In the genomic region with DNA sequence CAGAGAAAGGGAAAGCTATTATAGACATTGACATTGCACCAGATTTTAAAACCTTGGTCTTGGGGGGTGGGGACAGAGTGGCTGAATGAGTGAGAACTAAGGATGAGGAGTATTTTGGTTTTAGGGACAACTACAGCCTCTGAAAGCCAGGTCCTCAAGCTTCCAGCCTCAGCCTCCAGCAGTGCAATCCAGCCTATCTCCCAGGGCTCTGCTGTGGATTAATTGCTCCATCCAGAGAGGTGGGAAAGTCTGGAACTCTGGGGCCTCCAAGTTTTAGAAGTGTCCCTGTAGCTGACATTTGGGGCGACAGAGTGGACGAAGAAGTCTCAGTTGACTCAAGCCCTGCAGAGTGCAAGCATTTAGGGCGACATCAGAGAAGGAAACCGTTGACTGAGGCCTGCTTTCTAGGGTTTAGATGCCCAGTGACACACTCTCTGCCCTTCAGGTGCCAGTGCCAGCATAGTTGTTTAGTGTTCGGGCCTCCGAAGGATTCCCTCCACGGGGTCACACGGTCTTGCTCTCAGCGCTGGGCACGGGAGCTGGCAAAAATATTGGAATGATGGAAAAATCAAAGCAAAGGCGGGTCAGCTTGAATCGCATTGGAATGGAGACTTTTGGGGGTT, we compare ENCODE assay signal across 12 mouse cellular contexts. TPM values are rescaled to one million over a fixed set of nuclear protein-coding genes. Genes with fewer than 3 reads are reported as not detected.
A peak's percentile ranks its signal among the peaks of the same experiment; 100 is the strongest.
DNase-seq lines count a peak whose midpoint lies in the region; ATAC-seq and TF ChIP-seq lines count a peak whose summit lies in the region.
"Had no signal": no experiment of that assay in that cellular context is flagged by ENCODE, and none has a peak within 500 bp of the region (broad histone marks: within the 10 kb centered on the region; RNA-seq: fewer than 3 reads in every experiment).

No protein-coding gene starts in this region.

- ATAC-seq in heart, postnatal 0 days (ENCODE audit: insufficient read depth, low read depth): no peak
- no peak for ATAC-seq in hindbrain, postnatal 0 days
- ATAC-seq in neural tube, embryonic 11.5 days (ENCODE audit: insufficient read depth, low FRiP score, low TSS enrichment): no peak
- no peak for ATAC-seq in megakaryocyte progenitor cell, adult 5-6 weeks (replicated peaks; ENCODE audit: poor library complexity)
- ATAC-seq: forebrain, embryonic 16.5 days had no signal

- peak overlapping the region; percentile 41 for H3K4me2 ChIP-seq in heart, postnatal 0 days (ENCODE audit: low read depth, low read length)
- peak overlapping the region; percentile 24 for H3K4me2 ChIP-seq in hindbrain, postnatal 0 days (ENCODE audit: low read depth, low read length)
- peak overlapping the region; percentile 100 for H3K4me2 ChIP-seq in neural tube, embryonic 11.5 days (ENCODE audit: low read depth)

- H3K4me1 ChIP-seq in heart, postnatal 0 days (ENCODE audit: control insufficient read depth, insufficient read depth): no peaks in the 10 kb centered on the region
- no peaks in the 10 kb centered on the region for H3K4me1 ChIP-seq in embryonic fibroblast, embryonic 13.5 days (ENCODE audit: control insufficient read depth, insufficient read depth, low read length)
- no peaks in the 10 kb centered on the region for H3K4me1 ChIP-seq in hindbrain, postnatal 0 days (ENCODE audit: insufficient read depth, low read length)
- peaks cover 37% of the 10 kb centered on the region for H3K4me1 ChIP-seq in neural tube, embryonic 11.5 days (ENCODE audit: control insufficient read depth, insufficient read depth, low read length)

- no peak for TF ChIP-seq POLR2A in embryonic fibroblast, embryonic 13.5 days (IDR thresholded peaks at IDR 0.05; ENCODE audit: low read depth, low read length)

- no peak overlapping the region for H3K4me3 ChIP-seq in heart, postnatal 0 days (ENCODE audit: low read depth, low read length)
- peak overlapping the region; percentile 30; the same call in 1 of the 2 replicates for H3K4me3 ChIP-seq in embryonic fibroblast, embryonic 13.5 days (ENCODE audit: insufficient read depth, low read length)
- no peak overlapping the region for H3K4me3 ChIP-seq in hindbrain, postnatal 0 days (ENCODE audit: low read length)
- peak overlapping the region; percentile 96 for H3K4me3 ChIP-seq in neural tube, embryonic 11.5 days (ENCODE audit: low read depth, low read length)

- TF ChIP-seq CTCF in heart, postnatal 0 days (IDR thresholded peaks at IDR 0.05; ENCODE audit: low read depth): no peak
- no peak for TF ChIP-seq CTCF in embryonic fibroblast, embryonic 13.5 days (IDR thresholded peaks at IDR 0.05; ENCODE audit: borderline replicate concordance, insufficient read depth, low read length)
- TF ChIP-seq CTCF in hindbrain, postnatal 0 days (IDR thresholded peaks at IDR 0.05; ENCODE audit: low read depth): no peak

- intact Hi-C loops in heart, postnatal 14 days (cut with DNase I): no loop called here

- no peak overlapping the region for H3K9ac ChIP-seq in heart, postnatal 0 days (replicated peaks; ENCODE audit: low read depth, low read length)
- H3K9ac ChIP-seq in hindbrain, postnatal 0 days (replicated peaks; ENCODE audit: low read length): no peak overlapping the region
- peak overlapping the region; percentile 100 for H3K9ac ChIP-seq in neural tube, embryonic 11.5 days (ENCODE audit: low read length)

- H3K36me3 ChIP-seq in heart, postnatal 0 days (replicated peaks; ENCODE audit: control insufficient read depth, insufficient read depth, low read length): no peaks in the 10 kb centered on the region
- no peaks in the 10 kb centered on the region for H3K36me3 ChIP-seq in hindbrain, postnatal 0 days (ENCODE audit: insufficient read depth, low read length)
- H3K36me3 ChIP-seq in neural tube, embryonic 11.5 days (ENCODE audit: control insufficient read depth, insufficient read depth, low read length): no peaks in the 10 kb centered on the region; the same call in 1 of the 2 replicates

- WGBS in heart, postnatal 0 days: 19% methylated on average over 12 of the region's 12 CpGs
- WGBS in hindbrain, postnatal 0 days: 11% methylated on average over 12 of the region's 12 CpGs
- 1% methylated on average over 12 of the region's 12 CpGs for WGBS in neural tube, embryonic 11.5 days

- H3K27ac ChIP-seq in heart, postnatal 0 days (ENCODE audit: low read depth): no peak overlapping the region
- H3K27ac ChIP-seq in embryonic fibroblast, embryonic 13.5 days (ENCODE audit: insufficient read depth, low read length): peak overlapping the region; percentile 69
- H3K27ac ChIP-seq in hindbrain, postnatal 0 days: peak overlapping the region; percentile 68
- H3K27ac ChIP-seq in neural tube, embryonic 11.5 days (ENCODE audit: low read depth, low read length): peak overlapping the region; percentile 100

- no peak for DNase-seq in heart, postnatal 0 days (ENCODE audit: low spot score)
- DNase-seq in heart, postnatal 14 days: no peak
- no peak for DNase-seq in hindbrain, postnatal 0 days (ENCODE audit: low spot score)
- DNase-seq in neural tube, embryonic 11.5 days (ENCODE audit: low spot score): no peak
- no peak for DNase-seq in layer of hippocampus, adult 11-12 months (ENCODE audit: low spot score)
- DNase-seq: right cerebral cortex, adult 18-20 months had no signal

- H3K27me3 ChIP-seq in heart, postnatal 0 days (ENCODE audit: control insufficient read depth, insufficient read depth, low read length): peaks cover 100% of the 10 kb centered on the region
- peaks cover 86% of the 10 kb centered on the region for H3K27me3 ChIP-seq in hindbrain, postnatal 0 days (ENCODE audit: insufficient read depth, low read length)
- no peaks in the 10 kb centered on the region for H3K27me3 ChIP-seq in neural tube, embryonic 11.5 days (ENCODE audit: control insufficient read depth, insufficient read depth, low read length)

- H3K9me3 ChIP-seq in heart, postnatal 0 days (replicated peaks; ENCODE audit: control insufficient read depth, low read length): no peaks in the 10 kb centered on the region
- no peaks in the 10 kb centered on the region for H3K9me3 ChIP-seq in hindbrain, postnatal 0 days (ENCODE audit: low read length)
- no peaks in the 10 kb centered on the region for H3K9me3 ChIP-seq in neural tube, embryonic 11.5 days (ENCODE audit: control insufficient read depth, low read length)

- TF ChIP-seq EP300 in heart, postnatal 0 days (IDR thresholded peaks at IDR 0.05; ENCODE audit: low read depth): no peak

RNA-seq across cellular contexts. Expression of a gene that starts 4.2 kb away (rescaled TPM):
- 0.39 and 2.3 TPM in 2 replicates for total RNA-seq in heart, postnatal 0 days (2014; rRNA removed; ENCODE audit: low replicate concordance)
- polyA plus RNA-seq in heart, postnatal 0 days (2015; fragmentation: Nextera tagmentation; extraction: Ambion mirVana): 0.19 and 0.25 TPM in 2 replicates
- total RNA-seq in heart, postnatal 14 days (2021): 1 to 10 TPM; 1.0 to 1.3 TPM
- 8.3 and 10.4 TPM in 2 replicates for polyA plus RNA-seq in embryonic fibroblast, embryonic 13.5 days (2011; ENCODE audit: insufficient read length, low read depth, missing spikeins)
- 4.2 and 8.6 TPM in 2 replicates for total RNA-seq in hindbrain, postnatal 0 days (2014; rRNA removed)
- polyA plus RNA-seq in hindbrain, postnatal 0 days (2015; fragmentation: Nextera tagmentation; extraction: Ambion mirVana): 2.4 and 3.3 TPM in 2 replicates
- 3.1 and 3.8 TPM in 2 replicates for polyA plus RNA-seq in neural tube, embryonic 11.5 days (2014; fragmentation: Nextera tagmentation; extraction: Ambion mirVana)
- total RNA-seq in megakaryocyte progenitor cell, adult 5-6 weeks (2015): 1.7 and 2.7 TPM in 2 replicates
- total RNA-seq in megakaryocyte progenitor cell, adult 5-6 weeks (2017): 1.5 and 2.2 TPM in 2 replicates
- total RNA-seq: layer of hippocampus, postnatal 25 days had no signal
- polyA plus RNA-seq: forebrain, embryonic 16.5 days had no signal

RNA-seq across cellular contexts. Expression of a gene that starts 9.2 kb away (rescaled TPM):
- 0.08 and 0.66 TPM in 2 replicates for total RNA-seq in heart, postnatal 0 days (2014; rRNA removed; ENCODE audit: low replicate concordance)
- polyA plus RNA-seq in heart, postnatal 0 days (2015; fragmentation: Nextera tagmentation; extraction: Ambion mirVana): 0.15 and 0.32 TPM in 2 replicates
- total RNA-seq in heart, postnatal 14 days (2021): under 1 TPM; 0.76 to 0.79 TPM
- 19.1 and 21.9 TPM in 2 replicates for polyA plus RNA-seq in embryonic fibroblast, embryonic 13.5 days (2011; ENCODE audit: insufficient read length, low read depth, missing spikeins)
- 42.1 and 42.2 TPM in 2 replicates for total RNA-seq in hindbrain, postnatal 0 days (2014; rRNA removed)
- 6.6 and 8.1 TPM in 2 replicates for polyA plus RNA-seq in hindbrain, postnatal 0 days (2015; fragmentation: Nextera tagmentation; extraction: Ambion mirVana)
- 10.3 and 14.2 TPM in 2 replicates for polyA plus RNA-seq in neural tube, embryonic 11.5 days (2014; fragmentation: Nextera tagmentation; extraction: Ambion mirVana)
- total RNA-seq in megakaryocyte progenitor cell, adult 5-6 weeks (2015): 1.2 and 1.6 TPM in 2 replicates
- total RNA-seq in megakaryocyte progenitor cell, adult 5-6 weeks (2017): 0.83 and 1.3 TPM in 2 replicates
- total RNA-seq: layer of hippocampus, postnatal 25 days had no signal
- polyA plus RNA-seq: forebrain, embryonic 16.5 days had no signal

RNA-seq across cellular contexts. Expression of a gene that starts 10.8 kb away (rescaled TPM):
- total RNA-seq in heart, postnatal 0 days (2014; rRNA removed; ENCODE audit: low replicate concordance): 0.19 TPM in 1 of 2 replicates, not detected in the other
- 0.08 and 0.25 TPM in 2 replicates for polyA plus RNA-seq in heart, postnatal 0 days (2015; fragmentation: Nextera tagmentation; extraction: Ambion mirVana)
- total RNA-seq in heart, postnatal 14 days (2021): under 1 TPM; 0.19 to 0.22 TPM
- 4.1 and 5.9 TPM in 2 replicates for polyA plus RNA-seq in embryonic fibroblast, embryonic 13.5 days (2011; ENCODE audit: insufficient read length, low read depth, missing spikeins)
- total RNA-seq in hindbrain, postnatal 0 days (2014; rRNA removed): 16.5 and 24.3 TPM in 2 replicates
- 109 and 113 TPM in 2 replicates for polyA plus RNA-seq in hindbrain, postnatal 0 days (2015; fragmentation: Nextera tagmentation; extraction: Ambion mirVana)
- 49.0 and 49.1 TPM in 2 replicates for polyA plus RNA-seq in neural tube, embryonic 11.5 days (2014; fragmentation: Nextera tagmentation; extraction: Ambion mirVana)
- total RNA-seq in megakaryocyte progenitor cell, adult 5-6 weeks (2015): 0.07 and 0.44 TPM in 2 replicates
- 0.14 TPM in 1 of 2 replicates, not detected in the other for total RNA-seq in megakaryocyte progenitor cell, adult 5-6 weeks (2017)
- total RNA-seq: layer of hippocampus, postnatal 25 days had no signal
- polyA plus RNA-seq: forebrain, embryonic 16.5 days had no signal

RNA-seq across cellular contexts. Expression of a gene that starts 21.6 kb away (rescaled TPM):
- not detected in 2 replicates for total RNA-seq in heart, postnatal 0 days (2014; rRNA removed; ENCODE audit: low replicate concordance)
- not detected in 2 replicates for polyA plus RNA-seq in heart, postnatal 0 days (2015; fragmentation: Nextera tagmentation; extraction: Ambion mirVana)
- total RNA-seq in heart, postnatal 14 days (2021): not detected
- polyA plus RNA-seq in embryonic fibroblast, embryonic 13.5 days (2011; ENCODE audit: insufficient read length, low read depth, missing spikeins): 9.6 and 14.1 TPM in 2 replicates
- 23.2 and 30.2 TPM in 2 replicates for total RNA-seq in hindbrain, postnatal 0 days (2014; rRNA removed)
- 29.0 and 36.3 TPM in 2 replicates for polyA plus RNA-seq in hindbrain, postnatal 0 days (2015; fragmentation: Nextera tagmentation; extraction: Ambion mirVana)
- polyA plus RNA-seq in neural tube, embryonic 11.5 days (2014; fragmentation: Nextera tagmentation; extraction: Ambion mirVana): 81.4 and 87.2 TPM in 2 replicates
- total RNA-seq in megakaryocyte progenitor cell, adult 5-6 weeks (2015): not detected in 2 replicates
- 0.30 TPM in 1 of 2 replicates, not detected in the other for total RNA-seq in megakaryocyte progenitor cell, adult 5-6 weeks (2017)
- total RNA-seq: layer of hippocampus, postnatal 25 days had no signal
- polyA plus RNA-seq: forebrain, embryonic 16.5 days; heart, embryonic 14.5 days had no signal

RNA-seq across cellular contexts. Expression of a gene that starts 27.5 kb away (rescaled TPM):
- not detected in 2 replicates for total RNA-seq in heart, postnatal 0 days (2014; rRNA removed; ENCODE audit: low replicate concordance)
- 0.20 TPM in 1 of 2 replicates, not detected in the other for polyA plus RNA-seq in heart, postnatal 0 days (2015; fragmentation: Nextera tagmentation; extraction: Ambion mirVana)
- not detected for total RNA-seq in heart, postnatal 14 days (2021)
- polyA plus RNA-seq in embryonic fibroblast, embryonic 13.5 days (2011; ENCODE audit: insufficient read length, low read depth, missing spikeins): 13.1 and 22.5 TPM in 2 replicates
- 11.0 and 21.7 TPM in 2 replicates for total RNA-seq in hindbrain, postnatal 0 days (2014; rRNA removed)
- 10.1 and 16.8 TPM in 2 replicates for polyA plus RNA-seq in hindbrain, postnatal 0 days (2015; fragmentation: Nextera tagmentation; extraction: Ambion mirVana)
- 65.5 and 65.9 TPM in 2 replicates for polyA plus RNA-seq in neural tube, embryonic 11.5 days (2014; fragmentation: Nextera tagmentation; extraction: Ambion mirVana)
- total RNA-seq in megakaryocyte progenitor cell, adult 5-6 weeks (2015): not detected in 2 replicates
- not detected in 2 replicates for total RNA-seq in megakaryocyte progenitor cell, adult 5-6 weeks (2017)
- total RNA-seq: layer of hippocampus, postnatal 25 days had no signal
- polyA plus RNA-seq: forebrain, embryonic 16.5 days; heart, embryonic 14.5 days; testis, adult 2 months had no signal

Comparison
In these comparisons a context has a peak if more than half of its experiments do, and no peak if none do; other contexts are left out.
1. H3K4me2 ChIP-seq: peak in every context shown above with its lines; median percentile 100 in neural tube, embryonic 11.5 days; 41 in heart, postnatal 0 days; 24 in hindbrain, postnatal 0 days.
2. H3K4me3 ChIP-seq: peak in embryonic fibroblast, embryonic 13.5 days (single experiment) and neural tube, embryonic 11.5 days (single experiment); none in heart, postnatal 0 days (single experiment) and hindbrain, postnatal 0 days (single experiment).
3. RNA of a gene that starts 9.2 kb away (total RNA-seq): 42.1 to 42.2 TPM in hindbrain, postnatal 0 days; 0.83 to 1.6 TPM in megakaryocyte progenitor cell, adult 5-6 weeks, 0.76 to 0.79 TPM in heart, postnatal 14 days and 0.08 to 0.66 TPM in heart, postnatal 0 days; every median in the first group is over 10 times any median in the second.
4. RNA of a gene that starts 10.8 kb away (total RNA-seq): 16.5 to 24.3 TPM in hindbrain, postnatal 0 days; 0.19 to 0.22 TPM in heart, postnatal 14 days, 0.19 TPM in heart, postnatal 0 days and 0.07 to 0.44 TPM in megakaryocyte progenitor cell, adult 5-6 weeks; every median in the first group is over 10 times any median in the second.